Mouse (Mus musculus) heart, postnatal 0 days (tissue): ENCODE results near the gene Nek4. TPM values are rescaled to one million over a fixed set of nuclear protein-coding genes. Genes with fewer than 3 reads are reported as not detected.

Experiments used
- ATAC-seq: fragments of 200-750 bp; cut with Nextera tagmentation; 2 replicates; pipeline ENCODE4 v1.8.0; 2017; ENCODE audit warnings: low read depth, moderate number of reproducible peaks, moderate library complexity; ENCODE audit not compliant: insufficient read depth
- DNase-seq: peaks from one replicate; pipeline ENCODE4 v3.0.0-alpha.2; 2016; ENCODE audit warnings: low spot score
- H3K27ac ChIP-seq: fragments of 300-500 bp; sonication (generic); 2 replicates; pipeline ENCODE4 v1.5.1; 2014; ENCODE audit warnings: low read depth, mild to moderate bottlenecking
- H3K27me3 ChIP-seq: fragments of 300-500 bp; sonication (generic); 2 replicates; pipeline ENCODE4 v1.6.1; 2014; ENCODE audit warnings: low read length, mixed read lengths; ENCODE audit not compliant: control insufficient read depth, insufficient read depth
- H3K36me3 ChIP-seq: fragments of 300-500 bp; sonication (generic); replicated peaks from 2 replicates; pipeline ENCODE4 v1.6.1; 2014; ENCODE audit warnings: low read length, mixed read lengths; ENCODE audit not compliant: control insufficient read depth, insufficient read depth
- H3K4me1 ChIP-seq: fragments of 300-500 bp; sonication (generic); 2 replicates; pipeline ENCODE4 v1.6.1; 2014; ENCODE audit warnings: antibody characterized with exemption; ENCODE audit not compliant: control insufficient read depth, insufficient read depth
- H3K4me2 ChIP-seq: fragments of 300-500 bp; sonication (generic); 2 replicates; pipeline ENCODE4 v1.6.1; 2014; ENCODE audit warnings: low read depth, mild to moderate bottlenecking, low read length, moderate library complexity
- H3K4me3 ChIP-seq: fragments of 300-500 bp; sonication (generic); 2 replicates; pipeline ENCODE4 v1.5.1; 2014; ENCODE audit warnings: low read depth, low read length
- H3K9ac ChIP-seq: fragments of 300-500 bp; sonication (generic); replicated peaks from 2 replicates; pipeline ENCODE4 v1.6.1; 2014; ENCODE audit warnings: low read depth, low read length, mixed read lengths
- H3K9me3 ChIP-seq: fragments of 300-500 bp; sonication (generic); replicated peaks from 2 replicates; pipeline ENCODE4 v1.6.1; 2016; ENCODE audit warnings: low read length; ENCODE audit not compliant: control insufficient read depth
- CTCF ChIP-seq: IDR thresholded peaks from 2 replicates; pipeline ENCODE4 v1.5.1; 2016; ENCODE audit warnings: antibody characterized with exemption, control low read depth, low read depth
- EP300 ChIP-seq: IDR thresholded peaks from 2 replicates; pipeline ENCODE4 v1.6.1; 2016; ENCODE audit warnings: antibody characterized with exemption, low read depth
- WGBS: fragments of 180-500 bp; shearing (Covaris S2); extraction: QIAGEN DNeasy Blood & Tissue Kit; methylation state at CpG from one replicate; pipeline ENCODE4 v1.1.7; 2014; 5-methylcytosine and 5-hydroxymethylcytosine counted together
- polyA plus RNA-seq: library from polyadenylated mRNA; unstranded; fragments of >200 nt; fragmentation: Nextera tagmentation; extraction: Ambion mirVana; gene quantifications from 2 replicates; pipeline ENCODE4 v1.2.1, GENCODE M21; 2015
- total RNA-seq: library from RNA; depleted of rRNA; stranded (reverse); fragments of >200 nt; gene quantifications from 2 replicates; pipeline ENCODE4 v1.2.3, GENCODE M21; 2014; ENCODE audit warnings: low replicate concordance

The Nek4 gene
- total and polyA plus RNA-seq, 2 experiments from 2014 or later = 3.3 to 11.9 TPM

DNA sequence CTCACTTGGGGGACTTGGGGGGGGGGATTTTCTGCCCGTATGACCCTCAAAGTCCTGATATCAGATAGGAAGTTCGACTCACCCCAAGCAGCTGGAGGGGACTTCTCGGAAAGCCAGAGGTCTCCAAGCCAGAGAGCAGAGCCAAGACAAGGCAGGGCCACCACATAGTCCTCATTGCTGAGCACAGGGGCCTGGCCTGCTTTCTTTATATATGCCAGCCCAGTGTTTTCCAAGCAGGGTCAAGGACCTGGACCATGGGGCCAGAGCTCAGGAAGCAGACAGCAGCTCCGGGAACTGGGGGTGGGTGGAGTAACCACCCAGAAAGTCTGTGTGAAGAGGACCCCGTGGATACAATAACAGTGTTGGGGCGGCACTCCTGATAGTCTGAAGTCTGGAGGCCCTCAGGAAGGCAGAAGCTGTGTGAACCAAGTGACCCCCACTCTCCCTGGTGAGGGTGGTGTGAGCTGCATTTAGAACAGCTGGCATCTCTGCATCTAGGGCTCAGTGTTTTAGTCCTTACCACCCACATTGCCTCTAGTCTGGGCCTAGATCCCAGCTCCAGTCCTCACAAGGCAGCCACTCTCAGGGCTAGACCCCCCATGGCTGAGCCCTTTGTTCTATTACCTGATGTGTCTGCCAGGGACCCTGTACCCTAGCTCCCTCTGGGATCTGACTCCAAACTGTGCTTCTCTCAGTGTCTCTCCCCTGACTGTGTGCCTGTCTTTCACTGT is 27.6 kb upstream of the Nek4 start, which contains the start of gene Itih3:
Gene Itih3 (minus strand): TSS at position 386 of the 731 bp plus-strand sequence.
- ATAC-seq = peak; percentile 20; the same call in 1 of the 2 replicates
- H3K4me1 ChIP-seq = no peaks in the 10 kb centered on the region
- DNase-seq = no peak
- WGBS = 36% methylated on average over 6 of the region's 6 CpGs
- H3K4me3 ChIP-seq = no peak within 1 kb of the TSS
- no peaks in the 10 kb centered on the region for H3K36me3 ChIP-seq
- no peak within 1 kb of the TSS for H3K27ac ChIP-seq
- no peaks in the 10 kb centered on the region for H3K27me3 ChIP-seq
- H3K9ac ChIP-seq = no peak within 1 kb of the TSS
- no peak within 1 kb of the TSS for H3K4me2 ChIP-seq
- TF ChIP-seq CTCF (no peak), EP300 (no peak)
- H3K9me3 ChIP-seq = no peaks in the 10 kb centered on the region

DNA sequence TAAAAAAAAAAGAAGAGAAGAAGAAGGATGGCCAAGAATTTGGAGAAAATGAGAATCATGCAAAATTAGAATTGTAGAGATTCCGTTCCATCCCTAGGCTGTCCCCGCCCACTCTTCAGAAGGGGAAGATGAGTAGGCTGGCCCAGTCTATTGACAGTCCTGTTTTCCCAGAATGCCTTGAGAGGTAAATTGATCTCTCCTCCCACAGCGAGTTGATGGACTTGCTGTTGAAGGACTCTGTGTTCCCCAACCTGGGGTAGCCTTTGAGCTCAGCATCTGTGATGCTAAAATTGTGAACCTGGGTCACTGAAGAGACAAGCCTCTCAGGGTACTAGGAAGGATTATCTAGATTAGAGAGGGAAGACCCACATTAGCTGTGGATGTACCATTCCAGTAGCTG is 25.7 kb upstream of the Nek4 start:
- Histone ChIP-seq H3K4me3 (no peak overlapping the region), H3K4me2 (no peak overlapping the region), H3K27ac (no peak overlapping the region), H3K27me3 (no peaks in the 10 kb centered on the region), H3K9ac (no peak overlapping the region), H3K36me3 (no peaks in the 10 kb centered on the region), H3K9me3 (no peaks in the 10 kb centered on the region), H3K4me1 (no peaks in the 10 kb centered on the region)
- ATAC-seq (no peak), DNase-seq (no peak)
- TF ChIP-seq EP300 = no peak
- 81% methylated on average over 3 of the region's 3 CpGs for WGBS

DNA sequence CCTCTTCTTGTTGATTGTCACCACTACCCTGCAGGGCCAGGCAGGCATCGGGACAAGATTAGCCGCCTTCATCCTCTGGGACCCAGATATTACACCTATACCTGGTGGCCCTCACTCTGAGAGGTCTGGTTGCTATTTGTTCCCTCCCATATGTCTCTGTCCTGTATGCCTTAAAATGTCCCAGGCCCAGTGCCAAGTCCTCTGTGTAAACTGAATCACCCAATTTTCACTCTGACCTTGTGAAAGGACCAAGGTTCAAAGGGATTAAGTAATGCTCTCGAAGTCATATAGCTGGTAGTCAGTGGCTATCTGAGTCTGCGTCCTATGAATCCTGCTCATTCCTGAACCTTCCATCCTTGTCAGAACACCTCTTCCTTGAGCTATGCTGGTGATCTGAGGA is 20.8 kb upstream of the Nek4 start:
- TF ChIP-seq CTCF = no peak
- no peak for TF ChIP-seq EP300
- H3K9me3 ChIP-seq = no peaks in the 10 kb centered on the region
- no peaks in the 10 kb centered on the region for H3K36me3 ChIP-seq
- H3K27me3 ChIP-seq = no peaks in the 10 kb centered on the region
- WGBS = 80% methylated on average over 4 of the region's 4 CpGs
- DNase-seq (no peak), ATAC-seq (no peak)
- H3K9ac ChIP-seq = no peak overlapping the region
- H3K4me1 ChIP-seq = no peaks in the 10 kb centered on the region
- H3K27ac ChIP-seq = no peak overlapping the region
- no peak overlapping the region for H3K4me2 ChIP-seq
- no peak overlapping the region for H3K4me3 ChIP-seq

DNA sequence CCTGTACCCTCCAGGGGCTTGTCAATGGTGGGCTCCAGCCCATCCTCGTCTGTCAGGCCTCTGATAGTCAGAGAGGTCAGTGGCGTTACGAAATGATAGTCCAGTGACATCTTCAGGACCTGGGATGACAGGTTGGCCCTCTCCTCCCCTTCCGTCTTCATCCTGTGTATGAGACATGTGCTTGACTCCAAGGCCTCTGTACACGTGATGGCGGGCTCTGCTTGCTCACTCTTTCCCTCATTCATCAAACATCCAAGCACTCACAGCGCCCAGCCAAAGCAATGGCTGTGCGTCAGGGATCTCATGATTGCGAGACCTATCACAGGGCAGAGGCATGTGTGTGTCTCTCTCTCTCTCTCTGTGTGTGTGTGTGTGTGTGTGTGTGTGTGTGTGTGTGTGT is 17.8 kb upstream of the Nek4 start:
- Histone ChIP-seq H3K9ac (no peak overlapping the region), H3K9me3 (no peaks in the 10 kb centered on the region), H3K36me3 (no peaks in the 10 kb centered on the region), H3K4me1 (no peaks in the 10 kb centered on the region), H3K27me3 (no peaks in the 10 kb centered on the region), H3K4me3 (no peak overlapping the region), H3K27ac (no peak overlapping the region), H3K4me2 (no peak overlapping the region)
- 80% methylated on average over 9 of the region's 9 CpGs for WGBS
- no peak for ATAC-seq
- DNase-seq = no peak
- TF ChIP-seq CTCF (no peak), EP300 (no peak)

DNA sequence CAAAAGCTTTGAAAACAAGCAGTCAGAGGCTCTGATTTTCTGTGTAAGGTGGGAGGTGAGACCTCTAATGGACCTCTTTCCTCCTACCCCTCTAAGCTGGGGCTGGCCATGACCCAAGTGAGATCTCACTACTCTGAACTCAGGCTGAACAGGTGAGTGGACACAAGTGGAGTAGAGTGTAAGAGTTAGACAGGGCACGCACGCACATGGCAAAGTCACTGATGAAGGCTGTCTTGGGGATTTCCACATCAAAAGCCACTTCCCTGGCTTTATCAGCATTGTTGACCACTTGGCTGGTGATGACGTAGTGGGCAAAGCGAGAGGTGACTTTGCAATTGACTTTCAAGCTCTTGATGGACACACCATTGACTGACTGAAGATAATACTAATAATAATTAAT is 8.9 kb upstream of the Nek4 start:
- Histone ChIP-seq H3K4me2 (no peak overlapping the region), H3K27me3 (no peaks in the 10 kb centered on the region), H3K4me1 (no peaks in the 10 kb centered on the region), H3K36me3 (no peaks in the 10 kb centered on the region), H3K27ac (no peak overlapping the region), H3K4me3 (no peak overlapping the region), H3K9ac (no peak overlapping the region), H3K9me3 (no peaks in the 10 kb centered on the region)
- ATAC-seq (no peak), DNase-seq (no peak)
- 67% methylated on average over 4 of the region's 4 CpGs for WGBS
- TF ChIP-seq EP300 (no peak), CTCF (no peak)

DNA sequence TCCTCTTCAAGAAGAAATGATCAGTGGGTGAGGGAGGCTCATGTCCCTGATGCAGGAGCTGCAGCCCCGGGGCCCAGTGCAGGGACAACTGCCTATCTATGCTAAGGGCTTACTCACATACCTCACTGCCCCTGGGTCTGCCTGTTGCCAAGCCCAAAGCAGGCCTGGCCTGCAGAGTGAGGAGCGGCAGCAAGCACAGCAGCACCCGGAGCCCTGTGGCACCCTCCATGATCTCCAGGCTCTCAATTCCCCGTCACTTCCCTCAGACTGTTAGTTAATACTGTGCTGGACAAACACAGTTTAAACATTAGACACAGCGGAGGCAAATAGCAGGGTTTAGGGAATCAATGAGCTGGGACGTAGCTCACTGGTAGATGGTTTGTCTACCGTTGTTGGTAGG is 8.1 kb upstream of the Nek4 start, which contains the start of gene Itih1:
Gene Itih1 (minus strand): TSS at position 252 of the 400 bp plus-strand sequence.
- Histone ChIP-seq H3K4me1 (no peaks in the 10 kb centered on the region), H3K4me2 (no peak within 1 kb of the TSS), H3K9ac (no peak within 1 kb of the TSS), H3K27me3 (no peaks in the 10 kb centered on the region), H3K4me3 (no peak within 1 kb of the TSS), H3K27ac (no peak within 1 kb of the TSS), H3K9me3 (no peaks in the 10 kb centered on the region), H3K36me3 (no peaks in the 10 kb centered on the region)
- no peak for ATAC-seq
- no peak for DNase-seq
- no peak for TF ChIP-seq EP300
- no peak for TF ChIP-seq CTCF
- WGBS = 85% methylated on average over 7 of the region's 7 CpGs
